Mouse (Mus musculus): ENCODE results near the gene Htr5a.

DNA sequence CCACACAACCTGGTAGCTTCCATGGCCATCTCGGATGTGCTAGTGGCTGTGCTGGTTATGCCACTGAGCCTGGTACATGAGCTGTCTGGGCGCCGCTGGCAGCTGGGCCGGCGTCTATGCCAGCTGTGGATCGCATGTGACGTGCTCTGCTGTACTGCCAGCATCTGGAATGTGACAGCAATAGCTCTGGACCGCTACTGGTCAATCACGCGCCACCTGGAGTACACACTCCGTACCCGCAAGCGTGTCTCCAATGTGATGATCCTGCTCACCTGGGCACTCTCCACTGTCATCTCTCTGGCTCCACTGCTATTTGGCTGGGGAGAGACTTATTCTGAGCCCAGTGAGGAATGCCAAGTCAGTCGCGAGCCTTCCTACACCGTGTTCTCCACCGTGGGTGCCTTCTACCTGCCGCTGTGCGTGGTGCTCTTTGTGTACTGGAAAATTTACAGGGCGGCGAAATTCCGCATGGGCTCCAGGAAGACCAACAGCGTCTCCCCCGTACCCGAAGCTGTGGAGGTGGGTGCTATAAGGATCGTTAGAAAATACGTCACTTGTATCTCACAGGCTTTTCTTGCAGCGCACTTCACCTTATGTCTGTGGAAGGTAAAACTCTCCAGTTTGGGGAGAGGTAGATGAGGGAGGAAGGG is 847 bp downstream of the Htr5a start:
- TF ChIP-seq CTCF (IDR thresholded peaks at IDR 0.05; ENCODE audit: low read depth, low read length) = no peak
- no peak for TF ChIP-seq EP300 (IDR thresholded peaks at IDR 0.05; ENCODE audit: insufficient read depth, low read depth, low read length)
